Comparison of ENCODE assay signal across 8 mouse cellular contexts in the genomic region with DNA sequence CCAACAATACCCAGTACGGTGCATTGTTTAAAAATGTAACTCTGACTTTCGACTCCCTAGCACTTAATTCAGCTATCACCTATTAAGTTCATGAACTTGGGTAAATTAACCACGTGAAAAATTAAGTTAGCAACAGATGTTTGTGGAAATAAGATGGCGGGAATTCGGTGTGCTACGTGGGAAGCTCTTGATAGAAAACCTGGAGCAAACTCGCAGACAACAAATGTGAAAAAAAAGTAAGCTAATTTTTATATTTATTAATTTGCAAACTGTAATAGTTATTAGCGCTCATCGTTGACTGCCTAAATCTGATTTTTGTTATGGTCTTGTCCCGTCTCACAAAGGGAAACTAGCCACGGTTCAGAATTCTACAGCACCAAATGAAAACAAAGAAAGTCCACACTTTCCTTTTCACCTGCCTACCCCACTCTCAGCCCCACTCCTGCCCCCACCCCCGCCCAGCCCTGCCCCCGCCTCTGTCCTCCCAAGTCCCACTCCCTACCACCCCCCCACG. TPM values are rescaled to one million over a fixed set of nuclear protein-coding genes. Genes with fewer than 3 reads are reported as not detected.
DNase-seq lines count a peak whose midpoint lies in the region; ATAC-seq and TF ChIP-seq lines count a peak whose summit lies in the region.

No protein-coding gene starts in this region.

- no peak for DNase-seq in heart, embryonic 10.5 days (ENCODE audit: low spot score)
- DNase-seq in heart, postnatal 4 days, result no peak
- DNase-seq in G1E (ENCODE audit: low spot score), result no peak
- peak; percentile 63 for DNase-seq in forelimb bud, embryonic 11.5 days (ENCODE audit: low read depth, low spot score)
- DNase-seq in midbrain, embryonic 10.5 days (ENCODE audit: low spot score), result no peak
- DNase-seq in thymus, adult 18-20 months, result no peak
- no peak for DNase-seq in thymus, postnatal 36 days
- no peak for DNase-seq in cerebellum, postnatal 10 days

- 1% methylated on average over 14 of the region's 14 CpGs for WGBS in heart, embryonic 10.5 days
- WGBS in midbrain, embryonic 10.5 days, result 2% methylated on average over 14 of the region's 14 CpGs

- TF ChIP-seq CTCF in G1E (IDR thresholded peaks at IDR 0.05; ENCODE audit: low read depth, low read length), result no peak

- peak overlapping the region; percentile 85 for H3K4me3 ChIP-seq in heart, embryonic 10.5 days
- peak overlapping the region; percentile 93 for H3K4me3 ChIP-seq in G1E (ENCODE audit: low read depth, low read length)
- peak overlapping the region; percentile 78 for H3K4me3 ChIP-seq in midbrain, embryonic 10.5 days

- peaks cover 28% of the 10 kb centered on the region for H3K36me3 ChIP-seq in heart, embryonic 10.5 days
- H3K36me3 ChIP-seq in G1E (replicated peaks), result peaks cover 29% of the 10 kb centered on the region
- peaks cover 32% of the 10 kb centered on the region for H3K36me3 ChIP-seq in midbrain, embryonic 10.5 days

- peaks cover 12% of the 10 kb centered on the region for H3K4me1 ChIP-seq in heart, embryonic 10.5 days
- peaks cover 16% of the 10 kb centered on the region for H3K4me1 ChIP-seq in G1E (ENCODE audit: insufficient read depth, low read depth, low read length)
- H3K4me1 ChIP-seq in midbrain, embryonic 10.5 days, result peaks cover 18% of the 10 kb centered on the region

- no peaks in the 10 kb centered on the region for H3K27me3 ChIP-seq in heart, embryonic 10.5 days (ENCODE audit: insufficient read depth, poor library complexity, severe bottlenecking)
- H3K27me3 ChIP-seq in G1E (ENCODE audit: insufficient read depth, low read length), result no peaks in the 10 kb centered on the region
- H3K27me3 ChIP-seq in midbrain, embryonic 10.5 days (ENCODE audit: low read depth, poor library complexity, severe bottlenecking), result no peaks in the 10 kb centered on the region

- H3K9me3 ChIP-seq in heart, embryonic 10.5 days, result no peaks in the 10 kb centered on the region
- H3K9me3 ChIP-seq in G1E (replicated peaks), result no peaks in the 10 kb centered on the region
- H3K9me3 ChIP-seq in midbrain, embryonic 10.5 days (replicated peaks), result no peaks in the 10 kb centered on the region

- ATAC-seq in G1E (ENCODE audit: extremely low read depth, insufficient number of reproducible peaks, low FRiP score, poor library complexity, severe bottlenecking), result no peak

- peak overlapping the region; percentile 90 for H3K27ac ChIP-seq in heart, embryonic 10.5 days
- peak overlapping the region; percentile 92 for H3K27ac ChIP-seq in midbrain, embryonic 10.5 days (replicated peaks)

RNA-seq across cellular contexts. Expression of gene Mettl17, which starts 0.6 kb away (rescaled TPM):
- 40.0 and 45.1 TPM in 2 replicates for polyA plus RNA-seq in heart, embryonic 10.5 days (2016; fragmentation: Nextera tagmentation; extraction: Ambion mirVana)
- total RNA-seq in heart, postnatal 4 days (2021), result 10 to 100 TPM; 17.9 to 25.7 TPM
- total RNA-seq in G1E (2014; fragmentation: Nextera tagmentation) (29.3 and 36.9 TPM in 2 replicates), G1E (2017) (20.6 and 23.2 TPM in 2 replicates)
- 11.7 and 19.5 TPM in 2 replicates for polyA plus RNA-seq in G1E (2012)
- polyA plus RNA-seq in midbrain, embryonic 10.5 days (2016; fragmentation: Nextera tagmentation; extraction: Ambion mirVana), result 40.6 and 46.3 TPM in 2 replicates

RNA-seq across cellular contexts. Expression of gene Slc39a2, which starts 8.6 kb away (rescaled TPM):
- polyA plus RNA-seq in heart, embryonic 10.5 days (2016; fragmentation: Nextera tagmentation; extraction: Ambion mirVana), result 0.53 and 0.63 TPM in 2 replicates
- total RNA-seq in heart, postnatal 4 days (2021), result under 1 TPM; 0.29 to 0.48 TPM
- total RNA-seq in G1E (2014; fragmentation: Nextera tagmentation) (0.29 TPM in 1 of 2 replicates, not detected in the other), G1E (2017) (0.29 and 0.38 TPM in 2 replicates)
- polyA plus RNA-seq in G1E (2012), result 0.02 TPM in 2 replicates
- 0.58 and 0.65 TPM in 2 replicates for polyA plus RNA-seq in midbrain, embryonic 10.5 days (2016; fragmentation: Nextera tagmentation; extraction: Ambion mirVana)

RNA-seq across cellular contexts. Expression of gene Ndrg2, which starts 29.9 kb away (rescaled TPM):
- 92.7 and 155 TPM in 2 replicates for polyA plus RNA-seq in heart, embryonic 10.5 days (2016; fragmentation: Nextera tagmentation; extraction: Ambion mirVana)
- total RNA-seq in heart, postnatal 4 days (2021), result 100 to 1,000 TPM; 452 to 471 TPM
- total RNA-seq in G1E (2014; fragmentation: Nextera tagmentation) (not detected in 2 replicates), G1E (2017) (0.05 TPM in 1 of 2 replicates, not detected in the other)
- polyA plus RNA-seq in G1E (2012), result 0.24 TPM in 1 of 2 replicates, not detected in the other
- polyA plus RNA-seq in midbrain, embryonic 10.5 days (2016; fragmentation: Nextera tagmentation; extraction: Ambion mirVana), result 8.4 and 11.1 TPM in 2 replicates

RNA-seq across cellular contexts. Expression of gene Ear6, which starts 30.6 kb away (rescaled TPM):
- not detected in 2 replicates for polyA plus RNA-seq in heart, embryonic 10.5 days (2016; fragmentation: Nextera tagmentation; extraction: Ambion mirVana)
- total RNA-seq in heart, postnatal 4 days (2021), result not detected
- not detected in 2 replicates for total RNA-seq in G1E (2014; fragmentation: Nextera tagmentation)
- total RNA-seq in G1E (2017), result 0.12 TPM in 1 of 2 replicates, not detected in the other
- polyA plus RNA-seq in G1E (2012), result not detected in 2 replicates
- not detected in 2 replicates for polyA plus RNA-seq in midbrain, embryonic 10.5 days (2016; fragmentation: Nextera tagmentation; extraction: Ambion mirVana)

RNA-seq across cellular contexts. Expression of gene Tppp2, which starts 34.1 kb away (rescaled TPM):
- not detected in 2 replicates for polyA plus RNA-seq in heart, embryonic 10.5 days (2016; fragmentation: Nextera tagmentation; extraction: Ambion mirVana)
- total RNA-seq in heart, postnatal 4 days (2021), result not detected
- not detected in 2 replicates for total RNA-seq in G1E (2014; fragmentation: Nextera tagmentation)
- not detected in 2 replicates for total RNA-seq in G1E (2017)
- not detected in 2 replicates for polyA plus RNA-seq in G1E (2012)
- not detected in 2 replicates for polyA plus RNA-seq in midbrain, embryonic 10.5 days (2016; fragmentation: Nextera tagmentation; extraction: Ambion mirVana)
